Mouse (Mus musculus) kidney, adult 2 months (tissue): ENCODE results near the gene Zfp768.

Source experiments
- CTCF ChIP-seq: fragments of 200-500 bp; conservative IDR thresholded peaks from 2 replicates; pipeline ENCODE4 v1.5.1; 2011; ENCODE audit warnings: low read depth, mild to moderate bottlenecking, control low read depth, low read length, moderate library complexity, mixed read lengths; ENCODE audit not compliant: insufficient read depth, insufficient read length
- POLR2A ChIP-seq: fragments of 200-500 bp; IDR thresholded peaks from one replicate; pipeline ENCODE4 v1.6.1; 2011; ENCODE audit warnings: low read depth, low read length, control low read depth

DNA sequence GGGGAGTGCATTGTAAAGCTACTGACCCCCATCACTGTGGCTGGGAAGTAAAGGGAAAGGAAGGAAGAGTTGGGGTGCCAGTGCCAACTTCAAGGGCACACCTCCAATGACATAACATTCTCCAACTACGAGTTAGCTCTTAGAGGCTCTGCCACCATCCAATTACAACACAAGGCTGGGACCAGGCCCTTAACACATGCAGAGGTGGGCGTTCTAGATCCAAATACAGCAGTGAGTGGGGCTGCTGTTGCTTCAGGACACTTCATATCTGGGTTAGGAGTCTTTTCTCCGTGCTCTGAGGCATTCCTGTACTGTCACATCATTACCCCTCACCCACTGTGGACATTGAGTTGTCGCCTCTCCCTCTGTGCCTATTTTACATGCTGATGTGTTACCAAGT, 24.3 kb downstream of the Zfp768 start:
- TF ChIP-seq CTCF: no peak
- TF ChIP-seq POLR2A: no peak
